ENCODE assay signal across 8 mouse cellular contexts in the genomic region with DNA sequence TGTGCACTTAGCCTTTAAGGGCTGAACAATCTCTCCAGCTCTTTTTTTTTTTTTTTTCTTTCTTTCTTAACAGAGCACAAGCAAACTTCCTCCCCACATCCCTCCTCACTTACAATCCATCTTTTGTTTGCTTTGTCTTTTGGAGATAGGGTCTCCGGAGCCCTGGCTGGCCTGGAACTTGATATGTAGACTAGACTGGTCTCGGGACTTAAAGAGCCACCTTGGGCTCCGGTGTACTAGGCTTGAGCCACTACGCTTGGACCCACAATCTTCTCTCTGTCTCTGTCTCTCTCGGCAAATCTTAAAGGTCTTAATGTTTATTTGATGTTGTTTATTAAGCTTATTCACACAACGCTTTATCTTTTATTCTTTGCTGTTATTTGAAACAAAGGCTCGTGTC. TPM values are rescaled to one million over a fixed set of nuclear protein-coding genes. Genes with fewer than 3 reads are reported as not detected.
DNase-seq lines count a peak whose midpoint lies in the region; ATAC-seq and TF ChIP-seq lines count a peak whose summit lies in the region.
"Had no signal": no experiment of that assay in that cellular context is flagged by ENCODE, and none has a peak within 500 bp of the region (broad histone marks: within the 10 kb centered on the region; RNA-seq: fewer than 3 reads in every experiment).

No protein-coding gene starts in this region.

- no peak overlapping the region for H3K4me2 ChIP-seq in midbrain, embryonic 14.5 days (ENCODE audit: low read length)
- peak overlapping the region; percentile 47 for H3K4me2 ChIP-seq in embryonic facial prominence, embryonic 13.5 days
- peak overlapping the region; percentile 43 for H3K4me2 ChIP-seq in intestine, postnatal 0 days (replicated peaks; ENCODE audit: low read depth)

- H3K36me3 ChIP-seq in midbrain, embryonic 10.5 days: no peaks in the 10 kb centered on the region
- H3K36me3 ChIP-seq in midbrain, embryonic 14.5 days (ENCODE audit: control insufficient read depth, insufficient read depth, low read length): no peaks in the 10 kb centered on the region
- no peaks in the 10 kb centered on the region for H3K36me3 ChIP-seq in embryonic facial prominence, embryonic 13.5 days
- H3K36me3 ChIP-seq in intestine, postnatal 0 days (ENCODE audit: control insufficient read depth, insufficient read depth): no peaks in the 10 kb centered on the region

- H3K4me1 ChIP-seq in midbrain, embryonic 10.5 days: peaks cover 41% of the 10 kb centered on the region
- no peaks in the 10 kb centered on the region for H3K4me1 ChIP-seq in midbrain, embryonic 14.5 days (ENCODE audit: control insufficient read depth, insufficient read depth, low read length)
- H3K4me1 ChIP-seq in embryonic facial prominence, embryonic 13.5 days: peaks cover 7% of the 10 kb centered on the region
- no peaks in the 10 kb centered on the region for H3K4me1 ChIP-seq in intestine, postnatal 0 days (replicated peaks; ENCODE audit: control insufficient read depth, insufficient read depth, low read length)

- no peak for TF ChIP-seq CTCF in intestine, postnatal 0 days (IDR thresholded peaks at IDR 0.05; ENCODE audit: low read depth)

- H3K27me3 ChIP-seq in midbrain, embryonic 10.5 days (ENCODE audit: low read depth, poor library complexity, severe bottlenecking): peaks cover 13% of the 10 kb centered on the region; the same call in 1 of the 2 replicates
- peaks cover 27% of the 10 kb centered on the region for H3K27me3 ChIP-seq in midbrain, embryonic 14.5 days (ENCODE audit: control insufficient read depth, insufficient read depth, low read length)
- H3K27me3 ChIP-seq in embryonic facial prominence, embryonic 13.5 days: peaks cover 7% of the 10 kb centered on the region
- no peaks in the 10 kb centered on the region for H3K27me3 ChIP-seq in intestine, postnatal 0 days (replicated peaks; ENCODE audit: control insufficient read depth, insufficient read depth, low read length)

- no peaks in the 10 kb centered on the region for H3K9me3 ChIP-seq in midbrain, embryonic 10.5 days (replicated peaks)
- no peaks in the 10 kb centered on the region for H3K9me3 ChIP-seq in midbrain, embryonic 14.5 days (ENCODE audit: control insufficient read depth, low read length)
- H3K9me3 ChIP-seq in embryonic facial prominence, embryonic 13.5 days: no peaks in the 10 kb centered on the region
- H3K9me3 ChIP-seq in intestine, postnatal 0 days (ENCODE audit: control insufficient read depth): no peaks in the 10 kb centered on the region

- DNase-seq in midbrain, embryonic 10.5 days (ENCODE audit: low spot score): peak; percentile 42
- DNase-seq in midbrain, embryonic 14.5 days: no peak
- DNase-seq in yolk sac, embryonic 10.5 days (ENCODE audit: low spot score): peak; percentile 32
- DNase-seq in gastrocnemius, postnatal 4 days (ENCODE audit: low spot score in 2 of 2): no peak
- DNase-seq in layer of hippocampus, postnatal 10 days (ENCODE audit: low spot score in 2 of 2): no peak

- 2% methylated on average over 7 of the region's 7 CpGs for WGBS in midbrain, embryonic 10.5 days
- WGBS in midbrain, embryonic 14.5 days: 6% methylated on average over 7 of the region's 7 CpGs
- 6% methylated on average over 7 of the region's 7 CpGs for WGBS in embryonic facial prominence, embryonic 13.5 days
- 23% methylated on average over 7 of the region's 7 CpGs for WGBS in intestine, postnatal 0 days

- H3K9ac ChIP-seq in midbrain, embryonic 14.5 days (replicated peaks; ENCODE audit: low read length): no peak overlapping the region
- H3K9ac ChIP-seq in embryonic facial prominence, embryonic 13.5 days: peak overlapping the region; percentile 55; the same call in 1 of the 2 replicates
- H3K9ac ChIP-seq in intestine, postnatal 0 days (ENCODE audit: low read depth, low read length): no peak overlapping the region

- no peak for ATAC-seq in midbrain, embryonic 14.5 days (ENCODE audit: low FRiP score, low TSS enrichment)
- no peak for ATAC-seq in embryonic facial prominence, embryonic 13.5 days (ENCODE audit: insufficient number of reproducible peaks, insufficient read depth, low FRiP score, low TSS enrichment, low read depth)
- no peak for ATAC-seq in intestine, postnatal 0 days

- no peak overlapping the region; the same call in 1 of the 2 replicates for H3K27ac ChIP-seq in midbrain, embryonic 10.5 days (replicated peaks)
- no peak overlapping the region for H3K27ac ChIP-seq in midbrain, embryonic 14.5 days (replicated peaks; ENCODE audit: low read depth, low read length)
- no peak overlapping the region for H3K27ac ChIP-seq in embryonic facial prominence, embryonic 13.5 days
- no peak overlapping the region for H3K27ac ChIP-seq in intestine, postnatal 0 days (ENCODE audit: low read depth, low read length)
- H3K27ac ChIP-seq: macrophage had no signal

- H3K4me3 ChIP-seq in midbrain, embryonic 10.5 days: peak overlapping the region; percentile 52
- no peak overlapping the region for H3K4me3 ChIP-seq in midbrain, embryonic 14.5 days (replicated peaks; ENCODE audit: low read depth, low read length)
- peak overlapping the region; percentile 36 for H3K4me3 ChIP-seq in embryonic facial prominence, embryonic 13.5 days
- H3K4me3 ChIP-seq in intestine, postnatal 0 days (ENCODE audit: low read depth, low read length): no peak overlapping the region

RNA-seq across cellular contexts. Expression of gene Zfp184, which starts 34.2 kb away (rescaled TPM):
- polyA plus RNA-seq in midbrain, embryonic 10.5 days (2016; fragmentation: Nextera tagmentation; extraction: Ambion mirVana): 23.8 and 24.8 TPM in 2 replicates
- 16.8 and 18.2 TPM in 2 replicates for polyA plus RNA-seq in midbrain, embryonic 14.5 days (2014; fragmentation: Nextera tagmentation; extraction: Ambion mirVana)
- 16.8 and 18.0 TPM in 2 replicates for polyA plus RNA-seq in embryonic facial prominence, embryonic 13.5 days (2015; fragmentation: Nextera tagmentation; extraction: Ambion mirVana)
- 1.2 TPM in 2 replicates for polyA plus RNA-seq in intestine, postnatal 0 days (2015; fragmentation: Nextera tagmentation; extraction: Ambion mirVana)
- 1 to 10 TPM; 1.4 to 2.6 TPM for total RNA-seq in gastrocnemius, postnatal 4 days (2021)
- total RNA-seq in layer of hippocampus, postnatal 10 days (2021): 1 to 10 TPM; 5.1 to 6.0 TPM

Comparison
In these comparisons a context has a peak if more than half of its experiments do, and no peak if none do; other contexts are left out.
1. DNase-seq: peak in midbrain, embryonic 10.5 days (single experiment) and yolk sac, embryonic 10.5 days (single experiment); none in midbrain, embryonic 14.5 days (single experiment), gastrocnemius, postnatal 4 days (0 of 2) and layer of hippocampus, postnatal 10 days (0 of 2).
2. H3K4me3 ChIP-seq: peak in midbrain, embryonic 10.5 days (single experiment) and embryonic facial prominence, embryonic 13.5 days (single experiment); none in midbrain, embryonic 14.5 days (single experiment) and intestine, postnatal 0 days (single experiment).